Mouse (Mus musculus) kidney, postnatal 14 days (tissue): ENCODE data around the gene Pdxdc1.
"Not testable (repeated sequence)": the region's sequence is repeated elsewhere in the genome, so short reads cannot be mapped to it uniquely, and the experiment has no call there.

Source experiments
- DNase-seq: peaks from one replicate; pipeline ENCODE4 v3.0.0; 2022; ENCODE audit warnings: mixed read lengths

Gene Pdxdc1

GRCm38 (mm10) chr16:13883094-13883774 is 19.7 kb downstream of the Pdxdc1 start:
- no peak for DNase-seq

GRCm38 (mm10) chr16:13875483-13875882 is 27.4 kb downstream of the Pdxdc1 start:
- DNase-seq = no peak

GRCm38 (mm10) chr16:13867910-13868514 is 34.9 kb downstream of the Pdxdc1 start:
- DNase-seq = no peak

- not testable (repeated sequence) for DNase-seq
Measured at GRCm38 (mm10) chr16:13867406-13867805, 35.5 kb downstream of the Pdxdc1 start.

GRCm38 (mm10) chr16:13866616-13867015 is 36.3 kb downstream of the Pdxdc1 start:
- DNase-seq = no peak

GRCm38 (mm10) chr16:13866076-13866475 is 36.9 kb downstream of the Pdxdc1 start:
- no peak for DNase-seq

- DNase-seq = no peak
Measured at GRCm38 (mm10) chr16:13853886-13854285, 49.0 kb downstream of the Pdxdc1 start.

- DNase-seq = no peak
Measured at GRCm38 (mm10) chr16:13851446-13851845, 51.5 kb downstream of the Pdxdc1 start.

GRCm38 (mm10) chr16:13848310-13848709 is 54.6 kb downstream of the Pdxdc1 start:
- DNase-seq = no peak

GRCm38 (mm10) chr16:13846675-13847074 is 56.3 kb downstream of the Pdxdc1 start:
- no peak for DNase-seq

GRCm38 (mm10) chr16:13845031-13845430 is 57.9 kb downstream of the Pdxdc1 start:
- no peak for DNase-seq

- no peak for DNase-seq
Measured at GRCm38 (mm10) chr16:13840956-13841355, 62.0 kb downstream of the Pdxdc1 start.

- DNase-seq = no peak
Measured at GRCm38 (mm10) chr16:13840056-13840455, 62.9 kb downstream of the Pdxdc1 start.

GRCm38 (mm10) chr16:13834382-13834781 is 68.5 kb downstream of the Pdxdc1 start:
- no peak for DNase-seq

GRCm38 (mm10) chr16:13831606-13832005 is 71.3 kb downstream of the Pdxdc1 start:
- DNase-seq = peak; percentile 43

GRCm38 (mm10) chr16:13830444-13830843 is 72.5 kb downstream of the Pdxdc1 start:
- no peak for DNase-seq

- no peak for DNase-seq
Measured at GRCm38 (mm10) chr16:13826511-13826910, 76.4 kb downstream of the Pdxdc1 start.

- DNase-seq = no peak
Measured at GRCm38 (mm10) chr16:13825781-13826490, 77.0 kb downstream of the Pdxdc1 start.

- no peak for DNase-seq
Measured at GRCm38 (mm10) chr16:13820771-13821170, 82.2 kb downstream of the Pdxdc1 start.

GRCm38 (mm10) chr16:13819806-13820500 is 83.0 kb downstream of the Pdxdc1 start:
- peak; percentile 6 for DNase-seq

- DNase-seq = no peak
Measured at GRCm38 (mm10) chr16:13819394-13819743, 83.6 kb downstream of the Pdxdc1 start.

GRCm38 (mm10) chr16:13818560-13819393 is 84.2 kb downstream of the Pdxdc1 start, which contains the start of gene Ntan1:
Ntan1 (plus strand) TSS chr16:13818845.
- DNase-seq = peak; percentile 98
